Mouse (Mus musculus): ENCODE results near the gene Map2k7. TPM values are rescaled to one million over a fixed set of nuclear protein-coding genes. Genes with fewer than 3 reads are reported as not detected.

The Map2k7 gene
- 107 to 134 TPM (median 112 TPM) in 4 replicates for total RNA-seq (2023)

DNA sequence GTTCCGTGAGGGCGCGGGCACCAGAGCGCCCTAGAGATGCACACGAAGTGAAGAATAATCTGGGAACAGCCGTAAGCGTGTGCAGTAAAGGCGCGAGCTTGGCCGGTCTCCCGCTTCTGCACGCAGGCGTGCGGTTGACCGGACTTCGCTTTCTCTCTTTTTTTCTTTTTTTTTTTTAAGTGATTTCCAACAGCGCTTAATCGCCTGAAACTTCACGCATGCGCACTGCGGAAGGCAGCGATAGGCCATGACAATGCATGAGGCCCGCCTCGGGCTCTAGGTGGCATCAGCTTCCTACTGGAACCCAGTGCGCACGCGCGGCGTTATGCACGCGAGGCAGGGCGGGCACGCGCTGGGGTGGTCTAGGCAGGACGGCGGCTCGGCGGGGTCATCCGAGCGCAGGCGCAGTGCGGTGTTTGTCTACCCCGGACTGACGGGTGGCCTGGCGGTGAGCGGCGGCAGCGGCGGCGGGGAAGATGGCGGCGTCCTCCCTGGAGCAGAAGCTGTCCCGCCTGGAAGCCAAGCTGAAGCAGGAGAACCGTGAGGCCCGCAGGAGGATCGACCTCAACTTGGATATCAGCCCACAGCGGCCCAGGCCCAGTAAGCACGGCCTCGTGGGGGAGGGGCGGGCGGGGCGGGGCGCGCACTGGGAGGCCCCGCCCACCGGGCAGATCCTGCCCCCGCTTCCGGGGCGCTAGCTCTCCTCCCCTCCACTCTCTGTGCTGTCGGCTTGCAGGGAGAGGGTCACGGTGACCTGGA is at the start of gene Map2k7, which contains the start of gene Gm49320:
Gene Map2k7, plus strand, starts transcription at position 307 of the 759 bp plus-strand sequence.
Gene Gm49320, plus strand, starts transcription at position 432 of the 759 bp plus-strand sequence.

DNA sequence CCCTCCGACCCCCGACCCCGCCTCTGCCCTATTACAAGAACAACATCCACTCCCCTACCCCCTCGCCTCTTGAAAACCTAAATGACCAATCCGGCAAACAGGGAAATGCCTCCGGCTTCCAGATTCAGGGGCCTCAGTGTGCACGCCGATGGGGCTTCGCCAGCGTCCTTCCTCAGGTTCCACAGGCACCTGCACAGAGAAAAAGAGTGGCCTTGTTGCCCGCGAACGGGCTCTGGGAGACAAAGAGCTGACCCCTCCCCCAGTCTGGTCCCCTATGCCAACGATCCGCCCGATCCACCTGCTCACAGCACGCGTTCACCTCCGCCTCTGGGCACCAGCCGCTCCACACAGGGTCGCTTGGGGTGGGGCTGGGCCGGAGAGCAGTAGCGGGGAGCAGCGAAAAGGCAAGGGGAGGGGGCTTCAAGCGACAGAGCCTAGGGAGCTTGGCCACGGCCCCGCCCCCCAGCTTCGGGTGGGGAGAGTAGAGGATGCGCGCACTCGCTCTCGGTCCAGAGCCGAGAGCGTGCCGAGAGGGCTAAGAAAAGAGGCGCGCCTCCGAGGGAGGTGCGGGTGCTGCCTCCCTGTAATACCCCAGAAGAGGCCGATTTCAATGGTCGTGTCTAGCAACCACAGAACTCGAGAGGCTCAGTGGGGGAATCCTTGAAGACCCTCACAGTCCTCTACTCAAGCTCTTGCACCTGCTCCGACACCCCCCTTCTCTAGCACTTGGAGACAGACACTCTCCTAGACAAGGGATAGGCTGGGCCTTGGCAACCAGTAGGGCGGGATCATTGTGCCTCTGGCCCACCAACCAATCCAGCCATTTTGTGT is 21.5 kb upstream of the Map2k7 start, which contains the start of gene Prr36:
Gene Prr36, minus strand, starts transcription at position 669 of the 831 bp plus-strand sequence.

DNA sequence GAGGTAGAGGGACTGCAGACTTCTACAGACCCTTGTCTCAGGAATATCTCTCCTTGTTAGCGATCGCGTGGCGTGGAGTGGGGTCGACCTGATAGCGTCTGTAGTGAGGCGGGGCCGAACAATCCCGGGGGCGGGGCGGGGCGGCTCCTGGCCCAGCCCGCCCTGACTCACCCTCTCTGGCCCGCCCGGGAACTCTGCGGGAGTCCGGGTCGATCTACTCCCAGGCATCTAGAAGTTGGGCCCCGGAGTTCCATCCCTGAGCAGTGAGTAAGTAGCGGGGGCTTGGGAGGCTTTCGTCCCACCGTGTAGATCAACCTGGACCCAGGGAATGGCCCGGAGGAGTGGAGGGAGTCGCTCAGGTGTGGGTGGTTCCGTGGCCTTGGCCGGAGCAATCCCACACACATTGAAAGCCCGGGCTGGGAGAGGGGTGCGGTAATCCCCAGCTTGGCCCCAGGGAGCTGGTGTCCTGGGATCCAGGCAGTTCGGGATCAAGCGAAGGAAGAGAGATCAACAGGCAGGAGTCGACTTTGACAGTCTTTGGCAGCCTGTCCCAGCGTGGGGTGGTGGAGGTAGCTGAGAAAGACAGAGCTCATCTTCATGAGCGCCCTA is 11.7 kb upstream of the Map2k7 start, which contains the start of gene Lrrc8e:
Gene Lrrc8e, plus strand, starts transcription at position 89 of the 609 bp plus-strand sequence.

DNA sequence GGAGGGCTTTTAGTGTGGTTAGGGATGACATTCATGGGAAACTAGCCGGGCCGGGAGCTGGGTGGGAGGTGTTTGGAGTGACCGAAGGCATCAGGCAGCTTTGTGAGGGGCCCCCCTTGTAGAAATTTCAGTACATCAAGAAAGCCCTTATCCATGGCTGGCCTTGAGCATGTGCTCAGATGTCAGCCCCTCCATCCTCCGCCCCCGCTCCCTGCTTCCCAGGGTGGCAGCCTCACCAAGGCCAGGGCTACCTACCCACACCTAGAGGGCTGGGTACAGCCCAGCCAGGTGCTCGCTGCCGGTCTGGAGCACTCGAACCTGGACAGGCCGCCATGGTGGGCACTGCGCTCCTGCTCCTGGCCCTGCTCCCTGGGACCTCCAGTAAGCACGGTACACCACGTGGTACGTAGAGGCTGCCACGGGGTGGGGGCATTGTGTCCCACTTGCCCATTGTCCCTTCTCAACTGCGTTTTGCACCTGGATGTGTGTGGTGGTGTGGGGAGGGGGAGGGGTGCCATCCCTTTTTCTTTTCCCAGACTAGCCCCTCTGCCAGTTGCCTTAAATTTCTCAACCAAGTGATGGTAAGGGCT is 9.5 kb downstream of the Map2k7 start, which contains the start of gene Tgfbr3l:
Gene Tgfbr3l, plus strand, starts transcription at position 264 of the 590 bp plus-strand sequence.

DNA sequence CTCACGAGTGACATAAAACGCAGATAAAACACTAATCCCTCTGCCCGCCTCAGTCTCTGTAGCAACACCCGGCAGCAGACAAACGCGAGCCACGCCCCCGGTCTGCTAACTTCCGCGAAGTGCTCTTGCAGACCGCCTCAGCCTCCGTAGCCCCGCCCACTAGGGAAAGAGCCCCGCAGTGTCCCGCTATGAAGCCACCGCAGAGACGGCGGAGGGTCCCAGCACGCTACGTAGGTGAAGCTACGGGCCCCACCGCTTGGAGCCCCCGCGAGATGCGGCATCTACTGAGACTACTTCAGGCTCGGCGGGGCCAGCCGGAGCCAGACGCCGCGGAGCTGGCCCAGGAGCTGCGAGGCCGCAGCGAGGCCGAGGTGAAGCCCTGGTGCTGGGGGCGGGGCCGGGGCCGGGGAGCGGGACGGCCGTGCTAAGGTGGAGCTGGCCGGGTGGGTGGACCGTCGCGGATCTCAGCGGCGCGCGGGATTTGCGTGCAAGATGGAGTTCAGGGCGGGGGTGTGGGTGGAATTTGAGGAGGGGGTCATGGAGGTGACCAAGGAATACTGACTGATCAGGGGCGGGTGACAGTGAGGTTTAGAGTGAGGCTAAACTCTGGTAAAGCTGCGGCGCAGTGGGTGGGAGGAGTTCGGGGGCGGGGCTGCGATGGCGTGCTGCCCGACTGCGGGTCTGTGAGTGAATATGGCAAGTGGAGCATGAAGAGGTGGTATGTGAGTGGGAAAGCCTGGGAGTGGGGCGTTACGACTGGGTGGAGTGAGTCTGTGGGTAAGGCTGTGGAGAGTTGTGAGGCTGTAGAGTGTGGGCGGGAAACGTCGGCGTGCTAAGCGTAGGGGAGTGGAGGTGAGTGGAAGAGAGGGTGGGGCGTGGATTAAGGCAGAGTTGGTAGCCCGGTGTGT is 14.6 kb downstream of the Map2k7 start, which contains the start of gene Snapc2:
Gene Snapc2, plus strand, starts transcription at position 147 of the 908 bp plus-strand sequence.

DNA sequence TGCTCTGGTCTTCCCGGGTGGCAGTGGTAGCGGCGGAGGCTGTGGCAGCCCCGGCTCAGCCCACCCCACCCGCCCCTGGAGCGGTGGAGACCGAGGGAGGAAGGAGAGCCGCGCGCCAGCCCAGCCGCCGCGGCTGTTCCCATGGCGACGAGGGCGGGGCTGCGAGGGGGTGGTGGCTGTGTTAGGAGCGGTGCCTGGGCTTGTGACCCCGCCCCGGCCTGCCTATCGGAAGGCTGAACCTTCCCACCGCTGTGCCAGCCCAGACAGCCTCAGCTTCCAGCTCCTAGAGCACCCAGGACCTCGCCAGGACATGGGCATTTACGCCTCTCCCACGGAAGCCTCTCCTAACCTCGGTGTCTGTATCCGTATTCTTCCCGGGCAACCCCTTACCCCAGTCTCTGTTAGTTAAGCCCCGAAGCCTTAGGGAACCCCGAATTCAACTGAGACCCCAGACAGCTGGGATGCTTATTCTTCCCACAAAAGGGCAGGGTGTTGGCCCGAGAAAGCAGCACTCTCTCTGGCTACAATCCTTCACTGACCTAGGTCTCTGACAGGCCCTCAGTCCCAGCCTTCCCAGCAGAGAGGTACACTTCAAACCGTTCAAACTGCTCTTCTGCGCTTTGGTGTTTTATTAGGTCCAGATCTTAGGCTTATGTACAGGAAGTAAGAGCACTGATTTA is 20.7 kb downstream of the Map2k7 start, which contains the start of gene Ctxn1:
Gene Ctxn1, minus strand, starts transcription at position 150 of the 680 bp plus-strand sequence.

DNA sequence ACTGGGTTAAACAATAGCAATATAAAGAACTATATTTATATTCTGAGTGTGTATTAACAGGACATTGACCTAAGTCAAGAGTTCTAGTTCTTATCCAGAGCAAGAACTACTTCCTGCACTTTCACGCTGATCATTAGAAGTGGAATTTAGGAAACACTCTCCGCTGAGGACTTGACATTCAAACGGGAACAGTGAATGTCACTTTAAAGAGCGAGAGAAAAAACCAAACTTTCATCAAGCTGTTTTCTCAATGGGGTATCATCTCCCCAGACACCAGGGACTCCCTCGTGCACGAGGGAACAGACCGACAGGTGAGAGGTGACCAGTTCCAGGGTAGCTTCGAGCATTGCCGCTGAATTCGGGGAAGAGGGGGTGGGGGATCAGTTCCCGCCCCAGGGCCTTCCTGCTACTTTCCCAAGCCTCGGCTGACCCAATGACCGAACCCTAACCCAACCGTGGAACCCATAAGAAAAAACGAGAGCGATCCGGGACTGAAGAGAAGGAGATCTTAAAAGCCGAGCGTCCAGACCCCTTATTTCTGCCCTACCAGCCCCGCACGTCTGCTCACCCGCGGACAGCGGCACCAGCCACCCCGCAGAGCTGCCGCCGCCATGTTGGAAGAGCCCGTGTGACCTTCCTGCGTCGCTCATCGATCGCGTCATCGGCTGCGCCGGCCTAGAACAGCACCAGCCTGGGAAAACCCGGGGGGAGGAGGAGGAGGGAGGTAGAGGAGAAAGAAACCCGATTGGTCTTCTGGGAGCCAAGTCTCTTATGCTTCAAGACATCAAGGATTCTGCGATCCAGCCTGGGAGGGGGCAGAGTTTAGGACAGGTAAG is 37.0 kb downstream of the Map2k7 start, which contains the start of gene Timm44:
Gene Timm44, minus strand, starts transcription at position 639 of the 836 bp plus-strand sequence.

Other genes starting within 250 kb of the Map2k7 start
- gene Cd209f, start 132.9 kb upstream of the Map2k7 start, total RNA-seq (2023): not detected in 4 replicates
- gene Cd209g, start 104.6 kb upstream of the Map2k7 start, total RNA-seq (2023): not detected in 4 replicates
- 25.1 to 32.3 TPM (median 28.3 TPM) in 4 replicates for gene Evi5l, start 72.2 kb upstream of the Map2k7 start, total RNA-seq (2023)
- gene Prr36, start 21.3 kb upstream of the Map2k7 start, total RNA-seq (2023): 0.15 TPM in 1 of 4 replicates, not detected in the others
- gene Lrrc8e, start 11.9 kb upstream of the Map2k7 start, total RNA-seq (2023): not detected in 4 replicates
- gene Gm49320, start 125 bp downstream of the Map2k7 start, total RNA-seq (2023): not detected in 4 replicates
- gene Tgfbr3l, start 9.5 kb downstream of the Map2k7 start, total RNA-seq (2023): 14.9 to 23.4 TPM (median 21.3 TPM) in 4 replicates
- gene Snapc2, start 14.3 kb downstream of the Map2k7 start, total RNA-seq (2023): 11.2 to 14.0 TPM (median 12.3 TPM) in 4 replicates
- 0.83 to 0.95 TPM (median 0.94 TPM) in 3 of 4 replicates, not detected in the other for gene Ctxn1, start 20.5 kb downstream of the Map2k7 start, total RNA-seq (2023)
- gene Timm44, start 37.2 kb downstream of the Map2k7 start, total RNA-seq (2023): 73.9 to 80.0 TPM (median 77.2 TPM) in 4 replicates
- gene Ccl25, start 86.5 kb downstream of the Map2k7 start, total RNA-seq (2023): 11.0 to 17.8 TPM (median 14.6 TPM) in 4 replicates
- 84.4 to 105 TPM (median 96.3 TPM) in 4 replicates for gene Elavl1, start 86.7 kb downstream of the Map2k7 start, total RNA-seq (2023)